Mouse (Mus musculus) right cerebral cortex, adult 18-20 months (tissue): ENCODE data around the gene Gm9573.

ENCODE experiments used
- DNase-seq: peaks from one replicate; pipeline ENCODE4 v3.0.0; 2022; ENCODE audit warnings: mixed read lengths

The Gm9573 gene

DNA sequence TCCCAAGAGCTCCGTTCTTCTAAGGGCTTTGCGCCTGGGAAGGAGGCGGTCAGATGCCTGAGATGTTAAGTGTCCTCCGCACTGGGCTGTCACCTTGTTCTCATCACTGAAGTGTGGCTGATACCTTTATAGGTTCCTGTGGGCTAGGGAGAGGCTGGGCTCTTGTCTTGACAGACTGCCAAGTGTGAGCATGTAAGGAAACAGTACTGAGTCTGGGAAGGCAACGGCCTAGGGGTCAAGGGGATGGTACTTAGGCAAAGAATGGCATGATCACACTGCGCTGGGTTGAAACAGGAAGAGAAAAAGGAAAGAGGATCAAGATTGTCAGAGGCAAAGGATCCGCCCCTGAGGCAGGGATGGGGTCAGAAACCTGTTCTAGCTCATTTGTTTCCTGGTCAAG, at the start of gene Gm9573:
Gene Gm9573 (minus strand): TSS at position 101 of the 400 bp plus-strand sequence.
- DNase-seq, result no peak

DNA sequence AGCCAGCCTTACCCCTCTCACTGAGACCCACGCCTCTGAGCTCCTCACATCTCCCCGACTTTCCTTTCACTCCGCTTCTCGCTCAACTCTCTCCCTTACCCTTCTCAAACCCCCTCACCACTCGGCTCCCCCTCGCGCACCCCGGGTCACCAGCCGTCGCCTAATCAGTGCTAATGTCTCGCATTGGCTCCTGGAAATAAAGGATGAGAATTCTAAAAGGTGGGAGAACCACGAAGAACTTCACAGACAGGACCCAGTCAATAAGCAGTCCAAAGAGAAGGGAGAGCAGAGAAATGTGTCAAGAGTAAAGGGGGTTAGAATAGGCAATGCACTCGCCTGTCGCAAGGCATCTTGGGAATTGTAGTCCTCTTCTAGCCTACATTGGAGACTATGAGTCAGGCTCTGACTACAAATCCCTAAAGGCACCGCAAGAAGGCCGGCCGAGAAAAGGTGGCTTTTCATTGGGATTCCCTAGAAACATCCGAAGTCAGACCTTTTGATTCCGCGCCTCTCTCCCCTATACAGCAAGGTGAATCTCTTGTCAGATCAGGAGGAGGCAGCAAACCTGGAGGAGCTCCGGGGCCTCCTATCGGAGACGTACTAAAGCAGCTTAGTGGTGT, 47.1 kb upstream of the Gm9573 start, which contains the start of gene Gtf2h4:
Gene Gtf2h4 (minus strand): TSS at position 324 of the 620 bp plus-strand sequence.
- peak; percentile 94 for DNase-seq

DNA sequence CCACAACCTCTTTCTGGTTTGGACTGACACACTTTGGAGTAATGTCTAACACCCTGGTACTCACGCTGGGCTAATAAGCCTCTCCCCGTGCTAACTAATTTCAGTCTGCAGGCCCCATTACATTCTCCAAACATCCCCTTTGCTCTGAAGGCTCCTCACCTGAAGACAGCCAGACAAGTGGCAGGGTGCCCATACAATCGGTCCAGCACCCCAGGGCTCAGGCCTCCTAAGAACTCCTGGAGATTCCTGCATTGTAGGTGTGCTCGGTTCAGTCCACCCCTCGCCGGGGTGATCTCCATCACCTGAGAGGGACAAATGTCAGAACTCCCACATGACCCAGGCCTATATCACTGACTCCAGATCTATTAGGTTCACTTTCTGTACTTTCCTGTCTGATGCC, 46.1 kb upstream of the Gm9573 start:
- no peak for DNase-seq

DNA sequence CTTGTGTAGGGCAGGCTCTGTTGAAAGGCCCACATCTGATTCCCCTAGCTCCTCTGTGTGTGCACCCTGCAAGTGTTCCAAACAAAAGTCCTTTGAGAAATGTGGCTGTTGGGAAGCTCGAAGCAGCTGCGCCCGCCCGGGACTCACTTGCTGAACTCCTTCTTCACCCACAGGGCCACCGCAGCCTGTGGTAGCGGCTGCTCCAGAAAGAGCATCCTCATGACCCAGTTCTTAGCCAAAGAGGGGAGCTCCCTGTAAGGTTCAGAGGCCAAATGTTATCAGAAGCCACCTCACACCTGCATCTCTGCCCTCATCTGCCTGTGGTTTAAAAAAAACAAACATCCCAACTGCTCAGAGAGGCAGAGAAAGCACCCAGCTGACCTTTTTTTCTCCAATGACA, 45.4 kb upstream of the Gm9573 start:
- DNase-seq, result no peak

DNA sequence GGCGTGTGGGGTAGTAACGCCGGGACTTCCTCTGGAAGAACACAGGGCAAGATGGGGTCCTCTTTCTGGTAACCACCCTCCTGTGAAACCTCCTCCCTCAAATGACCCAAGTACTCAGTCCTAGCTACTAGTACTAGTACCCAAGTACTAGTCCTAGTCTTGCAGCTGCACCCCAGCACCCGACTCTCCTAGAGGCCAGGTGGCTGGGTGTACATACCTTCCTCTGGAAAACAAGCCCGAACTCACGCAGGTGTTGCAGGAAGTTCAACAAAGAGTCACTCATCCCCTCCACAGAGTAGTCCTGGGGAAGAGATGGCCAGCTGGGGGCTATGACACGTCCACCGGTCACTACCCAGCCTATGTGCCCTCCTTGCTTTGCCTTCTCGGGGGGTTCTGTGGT, 43.3 kb upstream of the Gm9573 start:
- no peak for DNase-seq

DNA sequence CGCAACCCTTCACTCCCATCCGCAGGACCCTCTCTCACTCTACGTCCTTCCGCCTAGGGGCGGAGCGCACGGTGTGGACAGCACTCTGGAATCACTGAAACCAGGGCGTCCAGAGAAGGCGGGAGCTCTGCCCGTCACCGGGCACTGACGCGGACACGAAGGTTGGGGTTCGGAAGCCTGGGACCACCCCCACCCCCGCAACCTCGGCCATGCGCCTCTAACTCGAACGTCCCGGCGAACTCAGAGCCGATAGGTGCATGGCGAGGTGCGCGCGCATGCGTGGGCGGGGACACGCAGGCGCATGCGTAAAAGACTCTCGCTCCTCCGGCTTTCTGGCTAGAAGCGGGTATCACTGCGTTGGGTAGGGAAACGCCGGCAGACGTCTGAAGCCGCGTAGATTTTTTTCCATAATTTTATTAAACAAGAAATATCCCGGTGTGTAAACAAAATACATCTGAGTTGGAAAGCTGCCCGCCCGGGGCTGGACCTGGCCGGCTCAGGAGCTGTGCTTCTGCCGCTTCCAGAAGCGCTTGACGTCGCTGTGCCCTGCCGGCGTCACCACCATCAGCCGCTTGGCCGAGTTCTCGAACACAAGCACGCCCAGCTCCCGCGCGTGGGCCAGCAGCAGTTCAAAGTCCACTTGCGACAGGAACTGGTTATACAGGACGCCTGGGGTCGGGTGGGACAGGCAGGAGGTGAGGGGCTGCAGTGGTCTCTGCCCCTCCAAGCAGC, 41.1 kb upstream of the Gm9573 start, which contains the start of gene Vars2:
Gene Vars2 (minus strand): TSS at position 259 of the 732 bp plus-strand sequence.
- peak; percentile 97 for DNase-seq

DNA sequence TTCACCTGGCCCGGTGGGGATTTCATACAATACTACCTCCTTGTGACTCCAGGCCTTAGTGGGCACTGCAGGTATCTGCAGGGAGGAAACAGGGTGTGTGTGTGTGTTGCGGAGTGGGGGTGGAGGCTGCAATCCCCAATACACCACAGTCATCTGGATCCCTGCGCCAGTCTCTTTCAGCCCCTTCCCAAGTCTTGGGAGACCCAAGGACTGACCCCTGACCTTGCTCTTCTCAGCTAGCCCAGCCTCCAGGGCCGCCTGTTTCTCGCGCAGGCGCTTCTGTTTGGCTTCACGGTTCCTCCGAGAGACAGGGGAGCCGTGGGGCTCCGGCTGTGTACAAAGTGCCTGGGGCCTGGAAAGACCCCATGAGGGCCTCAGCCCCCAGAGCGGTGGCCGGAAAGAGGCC, 40.4 kb upstream of the Gm9573 start:
- DNase-seq, result no peak

DNA sequence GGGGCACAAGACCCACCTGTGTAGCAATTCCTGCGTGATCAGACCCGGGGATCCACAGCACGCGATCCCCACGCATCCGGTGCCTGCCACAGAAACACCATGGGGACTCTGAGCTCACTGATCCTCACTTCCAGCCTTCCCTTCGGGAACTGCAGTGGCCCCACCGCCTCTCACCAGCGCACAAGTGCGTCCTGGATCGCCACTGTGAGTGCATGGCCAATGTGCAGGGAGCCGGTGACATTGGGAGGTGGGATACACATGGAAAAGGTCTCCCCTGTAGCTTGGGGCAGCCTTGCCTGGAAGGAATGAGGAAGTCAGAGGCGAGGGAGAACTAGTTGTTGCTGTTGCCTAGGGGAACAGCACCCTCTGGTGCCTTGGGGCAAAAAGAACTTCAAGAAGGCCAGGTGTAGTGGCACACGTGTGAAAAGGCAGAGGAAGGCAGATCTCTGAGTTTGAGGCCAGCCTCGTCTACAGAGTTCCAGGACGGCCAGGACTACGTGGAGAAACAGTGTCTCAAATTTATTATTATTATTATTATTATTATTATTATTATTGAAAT, 39.6 kb upstream of the Gm9573 start:
- DNase-seq, result peak; percentile 55

DNA sequence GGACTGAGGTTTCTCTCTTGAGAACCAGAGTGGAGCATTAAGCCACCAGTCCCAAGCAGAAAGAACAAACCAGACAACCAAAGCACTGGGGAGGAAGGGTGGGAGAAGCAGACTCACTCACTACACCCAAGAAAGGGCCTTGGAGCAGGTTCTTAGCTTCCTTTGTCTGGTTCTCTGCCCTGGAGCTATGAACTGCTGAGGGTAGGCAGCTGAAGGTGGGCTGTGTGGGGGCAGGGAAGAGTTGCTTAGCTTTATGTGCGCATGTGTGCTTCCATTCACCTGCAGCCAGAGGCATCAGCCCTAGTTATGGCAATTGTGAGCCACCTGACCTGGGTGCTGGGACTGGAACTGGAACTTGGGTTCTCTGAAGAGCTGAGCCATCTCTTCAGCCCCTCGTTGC, 26.6 kb upstream of the Gm9573 start:
- no peak for DNase-seq

DNA sequence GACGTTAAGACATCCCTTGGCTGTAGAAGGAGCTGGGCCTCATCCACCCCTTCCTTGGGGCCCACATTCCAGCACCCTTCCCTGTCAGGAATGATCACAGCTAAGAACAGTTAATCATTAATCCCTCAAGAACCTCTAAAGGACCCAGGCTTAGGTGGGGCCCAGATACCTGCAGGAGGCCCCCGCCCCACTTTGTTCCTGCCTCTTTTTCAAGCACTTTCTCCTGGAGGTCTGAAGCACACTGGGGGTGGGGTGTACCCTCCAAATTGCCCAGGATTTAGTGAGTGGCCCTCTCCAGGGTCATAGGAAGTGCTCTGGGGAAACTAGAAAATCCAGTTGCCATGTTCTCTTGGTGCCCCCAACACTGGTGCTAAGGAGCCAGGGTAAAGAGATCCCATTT, 23.0 kb upstream of the Gm9573 start:
- DNase-seq, result no peak

DNA sequence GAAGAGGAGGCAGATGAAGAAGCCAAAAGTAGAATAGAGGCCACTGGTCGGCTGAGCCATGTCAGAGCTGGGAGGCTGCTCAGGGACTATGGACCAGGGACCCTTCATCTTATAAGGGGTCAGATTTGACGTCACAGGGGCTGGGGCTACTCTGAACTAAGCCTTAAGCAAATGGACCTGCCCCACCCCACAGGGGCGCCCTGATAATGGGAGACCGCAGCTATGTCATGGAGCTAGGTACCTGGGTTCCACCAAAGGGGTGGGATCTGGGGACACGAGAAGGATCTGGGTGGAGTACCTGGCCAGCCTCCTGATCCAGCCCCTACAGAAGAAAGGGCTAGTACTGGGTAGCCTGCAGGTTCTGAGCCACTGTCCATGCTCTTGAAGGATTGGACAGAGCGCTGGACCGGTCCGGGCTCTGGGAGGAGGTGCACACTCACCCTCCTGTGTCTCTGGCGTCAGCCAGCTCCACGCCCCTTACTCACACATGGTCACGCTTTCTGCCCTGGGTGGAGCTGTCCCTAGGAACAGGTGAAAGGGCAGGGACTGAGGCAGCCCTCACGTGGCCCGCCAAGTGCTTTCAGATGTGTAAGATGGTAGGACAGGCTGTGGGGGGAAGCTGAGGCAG, 17.3 kb upstream of the Gm9573 start, which contains the start of gene Mucl3:
Gene Mucl3 (minus strand): TSS at position 87 of the 628 bp plus-strand sequence.
- DNase-seq, result no peak

DNA sequence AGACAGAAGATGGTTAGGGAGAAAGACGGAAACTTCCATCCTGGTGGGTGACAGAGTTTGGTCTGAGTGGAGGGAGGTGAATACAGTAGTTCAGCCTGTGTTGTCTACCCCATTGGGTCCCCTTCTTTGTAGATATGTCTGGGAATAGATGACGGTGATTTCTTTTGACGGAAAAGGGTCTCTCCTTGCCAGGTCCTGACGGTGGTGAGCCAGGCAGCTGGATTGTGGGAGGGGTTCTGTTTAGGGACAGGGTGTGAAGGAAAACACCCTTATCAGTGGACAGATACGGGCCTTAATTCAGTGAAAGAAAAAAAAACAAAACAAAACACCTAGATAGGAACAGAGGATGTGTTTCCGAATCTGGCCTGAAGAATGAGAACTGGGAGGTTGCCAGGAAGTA, 12.9 kb upstream of the Gm9573 start:
- no peak for DNase-seq

DNA sequence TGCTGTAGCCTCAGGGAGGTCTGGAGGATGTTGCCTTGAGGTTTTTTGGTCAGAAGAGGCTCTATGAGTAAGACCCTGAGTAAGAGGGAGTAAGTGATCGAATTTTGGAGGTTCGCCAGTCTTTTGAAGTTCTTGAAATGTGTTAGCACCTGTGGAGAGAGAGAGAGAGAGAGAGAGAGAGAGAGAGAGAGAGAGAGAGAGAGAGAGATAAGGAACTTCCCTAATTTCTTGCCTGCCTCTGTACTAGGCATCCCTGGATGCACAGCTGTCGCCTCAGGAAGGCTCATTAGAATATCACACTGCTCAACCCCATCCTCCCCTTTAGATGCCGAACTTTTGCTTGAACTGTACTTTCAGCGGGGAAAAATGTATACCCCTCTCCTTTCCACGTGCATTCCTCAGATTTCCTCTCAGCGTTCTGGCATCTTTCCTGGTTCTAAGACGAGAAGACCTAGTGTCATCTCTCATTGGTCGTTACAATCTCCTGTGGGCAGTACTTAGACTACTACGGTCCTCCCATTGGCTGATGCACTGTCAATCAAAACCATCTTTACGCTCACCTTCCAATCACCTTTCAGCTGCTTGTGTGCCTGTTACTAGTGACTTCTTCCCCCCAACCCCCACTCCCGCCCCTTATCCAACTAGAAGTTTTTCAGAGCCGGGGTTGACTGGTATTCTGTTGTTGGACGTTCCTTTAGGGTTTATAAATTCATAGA, 12.2 kb upstream of the Gm9573 start:
- DNase-seq, result peak; percentile 44

DNA sequence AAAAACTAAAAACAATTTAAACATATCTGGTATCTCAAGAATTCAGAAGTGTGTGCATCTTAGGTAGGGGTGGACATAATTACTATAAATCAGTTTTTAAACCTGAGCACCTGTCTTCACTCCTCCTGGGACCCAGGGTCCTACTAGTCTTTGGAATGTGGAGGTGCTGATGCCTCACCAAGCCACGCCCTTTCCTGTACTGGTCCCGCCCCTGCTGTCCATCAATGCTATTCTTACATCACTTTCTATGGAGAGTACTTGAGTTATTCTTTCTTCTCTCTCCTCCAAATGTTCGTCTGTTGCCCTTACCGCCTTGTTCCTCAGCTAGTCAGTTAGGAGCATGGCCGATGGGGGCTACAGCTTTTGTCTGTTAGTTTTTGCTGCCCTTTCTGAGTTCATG, 9.9 kb upstream of the Gm9573 start:
- DNase-seq, result peak; percentile 29

DNA sequence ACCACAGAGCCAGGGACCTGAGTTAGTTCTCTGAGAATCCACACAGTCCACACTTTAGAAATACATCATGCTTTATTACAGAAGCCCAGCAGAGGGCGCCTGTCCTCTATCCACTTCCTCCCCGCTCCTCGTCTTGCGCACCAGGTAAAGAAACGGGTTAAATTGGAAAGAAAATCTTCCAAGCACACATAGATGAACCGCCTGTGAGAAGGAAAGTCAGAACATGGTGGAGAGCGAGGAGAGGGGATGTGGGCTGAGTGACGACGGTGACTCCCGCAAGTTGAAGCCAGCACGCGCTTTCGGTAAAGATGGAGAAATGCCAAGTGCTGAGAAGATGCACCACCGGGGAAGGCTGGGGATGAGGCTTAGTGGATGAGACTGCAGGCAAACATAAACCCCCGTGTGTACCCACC, 9.3 kb upstream of the Gm9573 start:
- DNase-seq, result peak; percentile 85

DNA sequence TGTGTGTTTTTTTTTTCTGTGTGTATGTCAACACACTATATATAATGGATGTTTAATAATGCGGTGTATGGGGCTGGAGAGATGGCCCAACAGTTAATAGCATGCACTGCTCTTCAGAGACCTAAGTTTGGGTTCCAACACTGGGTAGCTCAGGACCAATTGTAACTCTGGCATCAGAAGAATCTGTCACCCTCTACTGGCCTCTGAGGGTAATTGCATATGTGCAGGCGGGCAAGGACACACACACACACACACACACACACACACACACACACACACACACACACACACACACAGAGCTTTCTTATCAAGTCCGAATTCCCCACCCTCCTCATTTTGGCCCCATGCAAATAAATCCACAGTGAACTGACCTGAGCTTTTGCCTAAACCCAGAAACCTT, 8.8 kb upstream of the Gm9573 start:
- no peak for DNase-seq

DNA sequence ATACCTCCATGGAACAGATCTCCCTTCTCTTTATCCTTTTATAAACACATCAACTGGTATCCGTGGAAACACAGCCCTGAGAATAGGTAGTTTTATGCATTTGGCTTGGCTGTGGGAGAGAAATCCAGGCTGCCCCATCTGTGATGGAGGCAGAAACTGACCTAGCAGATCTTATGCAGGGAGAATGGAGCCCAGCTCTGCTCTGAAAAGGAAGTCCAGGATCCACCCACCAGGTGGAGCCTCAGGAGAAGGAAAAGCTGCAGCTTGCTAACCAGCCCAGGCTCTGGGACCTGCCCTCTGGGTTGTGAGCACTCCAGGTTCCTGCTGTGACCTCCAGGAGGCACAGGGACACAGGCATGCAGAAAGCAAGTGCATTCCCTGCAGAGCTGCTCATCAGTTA, 7.6 kb upstream of the Gm9573 start:
- DNase-seq, result peak; percentile 70

DNA sequence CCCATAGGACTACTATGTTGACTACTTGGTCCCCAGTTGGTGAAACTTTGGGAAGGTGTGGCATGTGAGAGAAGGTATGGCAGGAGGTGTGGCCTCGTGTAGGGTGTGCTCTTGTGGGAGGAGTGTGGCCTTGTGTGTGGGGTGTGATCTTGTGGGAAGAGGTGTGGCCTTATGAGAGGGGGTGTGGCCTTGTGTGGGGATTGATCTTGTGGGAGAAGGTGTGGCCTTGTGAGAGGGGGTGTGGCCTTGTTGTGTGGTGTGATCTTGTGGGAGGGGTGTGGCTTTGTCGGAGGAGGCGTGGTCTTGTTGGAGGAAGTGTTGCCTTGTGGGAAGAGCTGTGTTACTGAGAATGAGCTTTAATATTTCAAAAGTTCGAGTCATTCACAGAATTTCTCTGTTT, 9.3 kb downstream of the Gm9573 start:
- DNase-seq, result no peak

DNA sequence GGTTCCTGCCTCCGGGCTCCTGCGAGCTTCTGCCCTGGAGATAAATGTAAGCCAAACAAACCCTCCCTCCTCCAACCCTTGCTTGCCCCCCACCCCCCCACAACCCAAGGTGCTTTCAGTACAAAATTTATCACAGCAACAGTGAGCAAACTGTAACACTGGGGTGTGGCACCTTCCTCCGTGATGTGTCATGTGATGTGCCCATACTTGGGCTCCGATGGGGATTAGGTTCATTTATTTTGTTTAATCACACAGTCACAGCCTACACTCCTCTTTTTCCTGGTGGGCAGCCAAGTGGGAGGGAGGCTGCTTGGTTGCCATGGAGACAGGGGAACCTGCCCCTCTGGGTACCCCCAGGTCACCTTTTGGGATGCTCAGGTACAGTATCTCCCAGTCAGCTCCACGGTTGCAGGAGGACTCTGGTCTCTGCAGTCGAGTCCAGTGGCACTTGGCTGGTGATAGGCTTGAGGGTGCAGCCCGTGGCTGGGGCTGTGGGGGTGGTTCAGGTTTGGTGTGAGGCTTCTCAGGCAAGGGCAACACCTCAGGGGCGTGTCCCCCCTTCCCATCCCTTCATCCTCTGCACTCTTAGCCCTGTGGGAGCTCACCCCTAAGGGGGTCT, 24.6 kb downstream of the Gm9573 start:
- DNase-seq, result no peak

DNA sequence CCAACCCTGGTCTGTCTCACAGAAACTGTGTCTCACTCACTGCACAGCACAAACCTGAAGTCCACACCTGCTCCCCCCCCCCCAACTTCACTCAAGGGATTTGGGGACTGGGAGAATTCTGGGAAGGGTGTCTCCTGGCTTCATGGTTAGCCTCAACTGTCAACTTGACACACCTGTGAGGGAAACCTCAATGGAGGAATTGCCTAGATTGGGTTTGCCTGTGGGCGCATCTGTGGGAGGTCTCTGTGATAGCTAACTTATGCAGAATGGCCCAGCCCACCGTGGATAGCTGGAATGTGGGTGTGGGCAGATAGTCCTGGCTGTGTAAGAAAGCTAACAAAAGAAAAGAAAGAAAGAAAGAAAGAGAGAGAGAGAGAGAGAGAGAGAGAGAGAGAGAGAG, 25.2 kb downstream of the Gm9573 start, which contains the start of gene Sfta2:
Gene Sfta2 (plus strand): TSS at position 301 of the 400 bp plus-strand sequence.
- no peak for DNase-seq

DNA sequence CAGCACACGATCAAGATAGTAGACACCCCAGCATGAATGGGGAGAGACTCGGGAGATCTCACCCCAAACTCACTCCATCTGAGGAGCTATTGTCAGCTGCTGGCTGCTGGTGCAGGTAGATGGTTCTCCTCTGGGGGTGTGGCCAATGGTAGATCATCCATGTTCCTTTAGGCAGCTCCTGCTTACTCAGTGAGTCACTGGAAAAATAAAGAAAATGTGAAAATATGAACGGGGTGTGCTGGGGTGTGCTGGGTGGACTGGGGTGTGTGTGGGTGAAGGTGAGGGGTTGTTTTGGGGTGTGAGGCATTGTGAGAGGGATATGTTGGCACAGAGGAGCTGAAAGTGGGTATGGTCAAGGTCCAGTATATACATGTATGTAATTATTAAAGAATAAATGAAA, 29.0 kb downstream of the Gm9573 start:
- no peak for DNase-seq

DNA sequence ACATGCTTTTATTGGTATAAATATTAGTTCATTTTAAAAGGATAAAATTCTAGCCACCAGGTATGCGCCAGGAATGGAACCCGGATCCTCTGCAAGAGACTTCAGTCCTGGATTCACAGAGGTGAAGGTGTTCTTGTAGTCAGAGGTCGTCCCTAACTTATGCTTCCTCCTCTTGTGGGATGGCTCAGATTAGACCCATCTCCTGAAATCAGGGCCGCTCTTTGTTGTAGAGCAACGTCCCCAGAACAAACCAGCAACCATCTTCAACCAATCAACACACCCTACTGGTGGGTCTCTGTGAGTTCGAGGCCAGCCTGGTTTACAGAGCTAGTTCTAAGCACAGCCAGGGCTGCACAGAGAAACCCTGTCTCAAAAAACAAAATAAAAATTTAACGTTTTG, 32.0 kb downstream of the Gm9573 start:
- no peak for DNase-seq
